Mouse (Mus musculus): Measurements from ENCODE around the gene Lypd4.
"Not testable (repeated sequence)": the region's sequence is repeated elsewhere in the genome, so short reads cannot be mapped to it uniquely, and the experiment has no call there.

Gene Lypd4

DNA sequence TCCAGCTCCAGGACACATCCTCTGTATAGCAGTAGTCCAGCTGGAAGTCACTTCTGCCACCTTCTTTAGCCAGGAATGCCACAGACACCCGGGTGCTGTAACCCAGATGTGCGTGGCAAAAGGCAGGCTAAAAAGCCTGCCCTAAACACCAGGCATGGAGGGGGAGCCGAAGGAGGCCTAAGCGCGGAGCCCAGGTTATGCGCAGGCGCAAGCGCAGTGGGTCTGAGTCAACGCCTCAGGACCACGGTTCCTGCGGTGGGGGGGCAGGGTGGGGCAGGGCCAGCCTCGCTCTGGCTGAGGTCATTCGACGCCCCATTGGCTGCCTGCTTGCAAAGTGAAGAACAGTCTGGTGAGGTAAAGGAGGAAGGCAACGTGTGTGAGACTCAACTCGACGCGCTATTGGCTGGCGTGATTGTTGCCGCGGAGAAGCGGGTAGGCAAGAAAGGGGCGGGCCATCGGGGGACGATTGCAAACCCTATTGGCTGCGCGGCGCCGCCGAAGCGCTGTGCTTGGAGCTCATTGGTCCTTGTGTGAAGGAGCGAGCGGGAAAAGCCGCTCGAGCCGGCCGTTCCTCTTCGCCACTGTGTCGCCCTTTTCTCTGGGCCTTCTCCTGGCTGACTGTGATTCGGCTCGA, at the start of gene Lypd4, which contains the start of gene Dmrtc2:
Gene Lypd4, minus strand, starts transcription at position 410 of the 634 bp plus-strand sequence.
Gene Dmrtc2, plus strand, starts transcription at position 526 of the 634 bp plus-strand sequence.
- DNase-seq: peak in 1 of 2 experiments; percentile 22

DNA sequence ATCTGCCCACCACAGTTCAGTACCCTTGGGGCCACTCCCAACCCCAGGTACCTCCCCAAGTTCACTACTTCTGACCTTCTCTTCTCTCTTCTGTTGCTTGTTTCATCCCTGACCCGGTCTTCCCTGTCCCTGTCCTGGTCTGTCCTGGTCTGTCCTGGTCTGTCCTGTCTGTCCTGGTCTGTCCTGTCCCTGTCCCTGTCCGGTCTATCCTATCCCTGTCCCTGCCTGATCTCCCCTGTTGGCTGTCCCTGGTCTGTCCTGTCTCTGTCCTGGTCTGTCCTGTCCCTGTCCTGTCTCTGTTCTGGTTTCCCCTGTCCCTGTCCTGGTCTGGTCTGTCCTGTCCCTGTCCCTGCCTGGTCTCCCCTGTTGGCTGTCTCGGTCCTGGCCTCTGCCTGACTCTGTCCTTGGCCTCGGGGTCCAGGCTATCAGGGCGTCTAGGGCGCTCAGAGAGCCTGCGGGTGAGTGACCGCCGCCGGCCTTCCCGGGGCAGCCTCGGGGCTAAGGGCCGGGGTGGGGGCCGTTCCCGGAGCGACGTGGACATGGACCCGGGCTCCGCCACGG, 49.1 kb upstream of the Lypd4 start:
- no peak for DNase-seq

DNA sequence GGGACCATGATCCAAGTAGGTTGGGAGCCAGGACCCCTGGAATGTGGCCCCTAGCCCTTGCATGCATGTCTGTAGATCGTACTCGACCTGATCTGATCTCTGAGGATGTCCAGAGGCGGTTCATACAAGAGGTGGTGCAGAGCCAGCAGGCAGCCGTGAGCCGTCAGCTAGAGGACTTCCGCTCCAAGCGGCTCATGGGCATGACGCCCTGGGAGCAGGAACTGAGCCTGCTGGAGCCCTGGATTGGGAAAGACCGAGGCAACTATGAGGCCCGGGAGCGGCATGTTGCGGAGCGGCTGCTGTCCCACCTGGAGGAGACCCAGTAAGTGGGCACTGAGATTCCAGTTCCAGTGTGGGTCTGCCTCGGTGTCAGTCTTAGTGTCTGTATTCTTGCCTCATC, 42.7 kb upstream of the Lypd4 start:
- DNase-seq: no peak

DNA sequence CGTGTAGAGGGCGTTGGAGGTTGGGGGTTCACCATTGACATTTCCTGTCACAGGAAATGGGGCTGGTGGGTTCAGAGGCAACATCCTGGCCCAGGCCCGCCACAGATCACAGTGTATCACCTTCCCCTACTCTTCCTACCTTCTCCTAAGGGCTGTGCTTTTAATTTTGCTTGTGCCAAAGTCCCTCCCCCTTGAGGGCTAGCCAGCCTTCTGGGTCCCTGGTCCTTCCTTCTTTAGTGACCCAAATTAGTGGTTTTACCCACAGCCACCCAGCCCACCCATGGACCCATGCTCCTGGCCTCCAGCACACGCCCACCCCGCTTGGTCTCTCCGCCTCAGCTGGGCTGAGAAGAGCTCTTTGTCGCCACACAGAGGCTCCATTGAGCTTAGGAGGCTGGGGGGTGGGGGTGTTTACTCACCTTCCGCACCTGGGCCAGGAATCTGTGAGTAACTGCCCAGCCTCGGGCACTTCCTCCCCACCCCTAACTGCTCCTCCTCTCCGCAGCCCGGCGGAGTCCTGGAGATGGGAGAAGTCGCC, 37.5 kb upstream of the Lypd4 start:
- peak; percentile 39 to 40 for DNase-seq

DNA sequence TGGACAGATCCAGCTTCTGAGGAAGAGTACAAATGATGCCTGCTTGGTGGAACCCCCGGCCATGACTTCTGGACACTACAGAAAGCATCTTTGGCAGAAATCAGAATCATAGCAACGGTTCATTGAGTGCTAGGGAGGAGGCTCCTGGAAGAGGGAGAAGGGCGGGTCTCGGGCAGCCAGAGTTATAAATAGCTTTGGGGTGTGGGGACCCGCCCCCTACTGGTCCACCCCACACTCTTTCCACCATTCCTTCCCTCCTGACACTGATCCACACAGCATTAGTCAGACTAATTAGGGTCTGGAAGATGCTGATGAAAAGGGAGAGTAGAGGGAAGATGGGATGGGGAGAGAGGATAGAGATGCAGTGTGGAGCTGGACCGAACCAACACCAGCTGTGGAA, 36.8 kb upstream of the Lypd4 start:
- no peak for DNase-seq

DNA sequence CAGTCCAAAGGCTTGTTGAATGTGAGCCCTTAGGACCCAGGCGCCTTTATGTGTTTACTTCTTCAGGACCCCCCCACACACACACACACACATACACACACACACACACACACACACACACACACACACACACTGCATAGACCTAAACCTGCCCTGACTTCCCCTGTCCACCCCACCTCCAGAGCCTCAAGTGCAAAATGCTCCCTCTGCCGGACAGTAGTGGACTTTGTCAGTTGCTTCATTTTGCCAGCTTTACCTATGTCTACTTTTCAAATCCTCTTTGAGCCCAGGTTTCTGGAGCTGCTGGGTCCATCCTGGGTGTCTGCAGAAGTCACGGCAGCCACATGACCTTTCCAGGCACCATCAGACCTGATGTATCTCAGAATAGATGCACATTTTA, 35.2 kb upstream of the Lypd4 start:
- DNase-seq: peak; percentile 73 to 83

DNA sequence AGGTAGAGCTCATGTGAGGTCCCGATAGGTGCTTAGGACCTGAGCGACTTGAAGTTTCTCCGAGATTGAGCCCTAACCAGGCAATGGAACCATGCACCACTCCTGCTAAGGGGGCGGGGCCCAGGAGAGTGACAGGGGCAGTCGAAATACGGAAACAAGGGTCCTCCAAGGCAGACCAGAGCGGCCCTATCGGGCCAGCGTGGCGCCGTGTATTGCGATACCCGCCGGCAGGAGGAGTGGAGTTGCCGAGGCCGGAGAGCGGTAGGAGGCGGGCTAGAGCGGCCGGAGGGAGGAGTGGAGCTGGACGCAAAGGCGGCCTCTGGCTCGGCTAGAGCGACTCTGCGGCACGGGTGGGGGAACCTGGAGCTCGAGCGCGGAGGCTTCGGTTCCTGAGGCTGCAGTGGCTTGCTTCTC, 34.3 kb upstream of the Lypd4 start:
- peak; percentile 98 to 99 for DNase-seq

DNA sequence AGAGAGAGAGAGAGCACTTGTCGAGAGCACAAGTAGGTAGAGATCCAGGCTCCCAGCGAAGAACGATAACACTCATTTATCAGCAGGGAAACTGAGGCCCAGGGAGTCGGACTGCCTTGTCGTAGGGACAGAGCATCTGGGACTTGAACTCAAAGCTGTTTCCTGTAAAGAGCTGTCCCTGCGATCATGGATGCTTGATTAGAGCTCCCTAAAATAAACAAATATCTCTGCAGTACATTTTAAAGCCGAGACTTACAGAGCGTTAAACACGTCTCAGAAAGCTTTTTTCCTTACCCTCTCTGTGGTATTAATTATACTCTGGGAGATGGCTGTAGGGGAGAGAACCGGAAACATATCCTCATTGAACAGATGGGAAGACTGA, 33.7 kb upstream of the Lypd4 start:
- DNase-seq: no peak

DNA sequence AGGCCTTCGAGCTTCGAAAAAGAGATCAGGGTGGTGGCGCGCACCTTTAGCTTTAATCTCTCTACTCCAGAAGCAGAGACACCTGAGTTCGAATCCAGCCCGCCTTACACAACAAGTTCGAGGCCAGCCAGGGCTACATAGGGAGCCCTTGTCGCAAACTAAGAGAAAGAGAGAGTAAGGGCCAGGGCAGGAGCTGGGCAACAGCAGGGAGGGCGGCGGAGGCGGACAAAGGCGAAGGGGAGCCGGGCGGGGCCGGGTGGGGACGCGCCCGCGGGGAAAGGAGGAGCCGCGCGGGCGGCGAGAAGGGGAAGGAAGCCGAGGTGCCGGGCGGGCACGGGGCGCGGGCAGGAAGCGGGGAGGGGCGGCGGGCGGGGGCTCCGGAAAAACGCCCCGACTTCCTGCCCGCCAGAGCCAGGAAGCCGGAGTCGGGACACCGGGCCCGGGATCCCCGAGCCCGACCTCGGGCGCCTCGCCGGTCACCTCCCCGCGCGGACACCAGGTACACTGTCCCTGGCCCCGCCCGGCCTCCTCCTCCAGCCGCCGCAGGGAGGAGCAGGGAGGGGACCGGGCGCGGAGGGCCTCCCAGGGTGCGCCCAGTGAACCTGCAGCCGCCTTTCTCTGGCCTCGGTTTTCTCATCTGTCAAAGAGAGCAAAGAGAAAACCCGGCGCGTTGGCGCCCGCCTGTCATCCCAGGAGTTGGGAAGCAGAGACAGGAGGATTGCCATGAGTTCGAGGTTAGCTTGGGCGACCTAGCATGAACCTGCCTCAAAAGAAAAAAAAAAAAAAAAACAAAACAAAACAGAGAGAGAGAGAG, 33.1 kb upstream of the Lypd4 start, which contains the start of gene Arhgef1:
Gene Arhgef1, plus strand, starts transcription at position 283 of the 814 bp plus-strand sequence.
- peak; percentile 76 to 83 for DNase-seq

DNA sequence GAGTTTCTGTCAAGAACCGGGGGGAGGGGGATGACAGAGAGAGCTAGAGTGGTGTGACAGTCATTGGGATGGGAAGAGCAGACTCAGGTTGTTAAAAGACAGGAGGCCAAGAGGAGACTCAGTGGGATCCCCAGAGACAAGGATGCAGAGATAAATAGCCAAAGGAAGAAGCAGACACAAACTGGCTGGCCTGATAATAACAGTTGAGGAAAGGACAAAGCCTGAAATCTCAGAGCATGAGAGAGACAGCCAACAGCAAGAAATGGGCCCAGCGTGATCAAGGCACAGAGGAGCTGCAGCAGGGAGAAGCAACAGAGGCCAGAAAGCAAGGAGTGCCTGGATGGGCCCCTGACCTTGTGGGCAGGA, 32.5 kb upstream of the Lypd4 start:
- DNase-seq: no peak

DNA sequence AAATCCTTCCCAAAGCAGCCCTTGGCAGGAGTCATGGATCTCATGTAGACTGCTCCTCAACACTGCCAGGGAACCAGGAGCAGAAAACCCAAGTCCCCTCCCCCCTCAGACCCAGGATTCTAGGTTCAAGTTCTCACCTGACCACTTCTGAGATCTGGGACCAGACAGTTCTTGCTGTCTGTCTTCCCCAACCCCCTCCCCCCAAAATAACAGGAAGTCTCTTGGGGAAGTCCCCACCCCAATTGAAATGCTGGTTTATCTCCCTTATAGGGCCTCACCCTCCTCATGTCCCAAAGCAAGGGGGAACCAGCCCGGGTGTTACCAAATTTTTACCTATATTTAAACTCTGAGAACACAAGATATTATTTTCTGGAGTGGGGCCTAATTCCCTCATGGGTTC, 32.1 kb upstream of the Lypd4 start:
- no peak for DNase-seq

DNA sequence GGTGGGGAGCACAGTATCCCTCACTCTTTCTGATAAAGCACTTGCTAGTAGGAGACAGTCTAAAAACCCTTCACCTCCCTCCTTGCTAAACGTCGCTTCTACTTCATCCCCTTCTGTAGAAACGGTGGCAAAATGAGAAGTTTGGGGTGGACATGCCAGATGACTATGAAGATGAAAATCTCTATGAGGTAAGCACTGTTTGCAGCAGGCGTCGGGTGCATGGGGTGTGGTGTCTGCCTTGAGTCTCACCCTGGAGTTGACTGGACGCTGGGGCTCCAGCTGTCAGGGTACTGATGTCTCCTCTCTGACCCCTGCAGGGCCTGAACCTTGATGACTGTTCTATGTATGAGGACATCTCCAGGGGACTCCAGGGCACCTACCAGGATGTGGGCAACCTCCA, 31.4 kb upstream of the Lypd4 start:
- no peak for DNase-seq

DNA sequence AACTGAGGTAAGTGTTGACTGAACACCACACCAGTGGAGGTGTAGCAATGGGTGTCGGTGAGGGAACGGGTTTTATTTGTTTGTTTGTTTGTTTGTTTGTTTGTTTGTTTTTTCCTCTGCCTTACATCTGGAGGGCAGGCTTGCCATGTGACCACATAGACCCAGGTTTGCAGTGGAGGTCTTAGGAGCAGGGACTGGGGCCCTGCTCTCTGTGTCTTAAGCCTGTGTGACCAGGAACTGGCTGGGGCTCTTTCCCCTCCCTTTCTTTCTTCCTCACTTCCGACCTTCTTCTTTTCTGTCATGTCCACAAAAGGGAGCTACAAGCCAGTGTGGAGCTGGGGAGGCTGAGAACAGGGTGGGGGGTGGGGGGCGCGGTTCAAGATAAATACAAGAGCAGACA, 28.2 kb upstream of the Lypd4 start:
- DNase-seq: no peak

DNA sequence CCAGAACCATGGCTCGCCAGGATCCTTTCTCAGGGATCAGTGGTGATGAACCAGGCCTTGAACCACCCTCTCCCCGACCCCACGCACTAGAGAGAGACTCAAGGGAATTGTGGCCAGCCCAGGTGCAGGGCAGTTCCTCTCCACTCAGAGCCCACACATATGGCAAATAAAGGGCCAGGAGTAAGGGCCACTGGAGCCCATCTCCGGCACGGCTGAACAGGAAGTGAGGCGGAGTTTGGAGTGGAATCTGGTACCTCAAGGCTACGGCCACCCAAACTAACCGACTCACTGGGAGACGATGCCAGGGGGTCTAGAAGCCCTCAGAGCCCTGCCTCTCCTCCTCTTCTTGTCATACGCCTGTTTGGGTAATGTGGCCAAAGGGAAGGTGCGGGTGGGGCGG, 27.5 kb upstream of the Lypd4 start, which contains the start of gene Cd79a:
Gene Cd79a, plus strand, starts transcription at position 158 of the 400 bp plus-strand sequence.
- DNase-seq: no peak

DNA sequence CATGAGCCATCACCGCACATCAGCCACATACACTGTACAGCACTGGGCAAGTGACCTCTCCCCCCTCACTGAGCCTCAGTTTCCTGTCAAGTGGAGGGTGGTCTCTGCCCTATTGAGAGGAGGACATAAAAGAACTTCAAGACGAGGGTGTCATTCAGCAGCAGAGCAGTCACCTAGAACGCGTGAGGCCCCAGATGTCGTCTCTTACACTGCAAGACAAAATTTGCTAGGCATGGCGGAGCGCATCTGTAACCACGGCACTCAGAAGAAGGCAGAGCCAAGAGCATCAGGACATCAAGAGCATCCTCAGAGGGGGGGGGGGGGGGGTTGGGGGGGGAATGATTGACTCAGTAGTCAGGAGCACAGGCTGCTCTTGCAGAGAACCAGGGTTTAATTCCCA, 26.5 kb upstream of the Lypd4 start:
- DNase-seq: no peak

DNA sequence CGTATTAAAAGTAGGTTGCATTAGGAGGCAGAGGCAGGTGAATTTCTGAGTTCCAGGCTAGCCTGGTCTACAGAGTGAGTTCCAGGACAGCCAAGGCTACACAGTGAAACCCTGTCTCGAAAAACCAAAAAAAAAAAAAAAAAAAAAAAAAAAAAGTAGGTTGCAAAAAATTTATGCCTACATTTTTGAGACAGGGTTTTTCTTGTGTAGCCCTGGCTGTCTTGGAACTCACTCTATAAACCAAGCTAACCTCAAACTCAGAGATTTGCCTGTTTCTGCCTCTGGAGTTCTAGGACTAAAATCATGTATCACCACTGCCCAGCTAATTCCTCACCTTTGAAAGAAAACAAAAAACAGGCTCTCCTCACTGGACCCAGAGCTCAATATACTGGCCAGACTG, 26.0 kb upstream of the Lypd4 start:
- not testable (repeated sequence) for DNase-seq

DNA sequence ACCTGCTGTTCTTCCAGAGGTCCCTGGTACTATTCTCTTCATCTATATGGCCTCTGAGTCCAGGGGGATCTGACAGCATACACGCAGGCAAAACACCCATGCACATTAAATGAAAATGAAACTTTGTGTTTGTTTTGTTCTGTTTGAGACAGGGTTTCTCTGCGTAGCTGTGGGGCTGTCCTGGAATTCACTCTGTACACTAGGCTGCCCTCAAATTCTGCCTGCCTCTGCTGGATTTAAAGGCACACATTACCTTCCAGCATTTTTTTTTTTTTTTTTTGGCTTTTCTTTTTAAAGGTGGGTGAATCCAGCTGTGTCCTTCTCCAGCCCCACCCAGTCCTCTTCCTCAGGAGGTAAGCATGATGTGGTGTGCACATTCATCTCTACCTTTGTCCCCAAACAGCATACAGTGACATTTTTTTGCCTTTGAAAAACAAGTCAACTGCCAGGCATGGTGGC, 22.4 kb upstream of the Lypd4 start:
- DNase-seq: no peak

DNA sequence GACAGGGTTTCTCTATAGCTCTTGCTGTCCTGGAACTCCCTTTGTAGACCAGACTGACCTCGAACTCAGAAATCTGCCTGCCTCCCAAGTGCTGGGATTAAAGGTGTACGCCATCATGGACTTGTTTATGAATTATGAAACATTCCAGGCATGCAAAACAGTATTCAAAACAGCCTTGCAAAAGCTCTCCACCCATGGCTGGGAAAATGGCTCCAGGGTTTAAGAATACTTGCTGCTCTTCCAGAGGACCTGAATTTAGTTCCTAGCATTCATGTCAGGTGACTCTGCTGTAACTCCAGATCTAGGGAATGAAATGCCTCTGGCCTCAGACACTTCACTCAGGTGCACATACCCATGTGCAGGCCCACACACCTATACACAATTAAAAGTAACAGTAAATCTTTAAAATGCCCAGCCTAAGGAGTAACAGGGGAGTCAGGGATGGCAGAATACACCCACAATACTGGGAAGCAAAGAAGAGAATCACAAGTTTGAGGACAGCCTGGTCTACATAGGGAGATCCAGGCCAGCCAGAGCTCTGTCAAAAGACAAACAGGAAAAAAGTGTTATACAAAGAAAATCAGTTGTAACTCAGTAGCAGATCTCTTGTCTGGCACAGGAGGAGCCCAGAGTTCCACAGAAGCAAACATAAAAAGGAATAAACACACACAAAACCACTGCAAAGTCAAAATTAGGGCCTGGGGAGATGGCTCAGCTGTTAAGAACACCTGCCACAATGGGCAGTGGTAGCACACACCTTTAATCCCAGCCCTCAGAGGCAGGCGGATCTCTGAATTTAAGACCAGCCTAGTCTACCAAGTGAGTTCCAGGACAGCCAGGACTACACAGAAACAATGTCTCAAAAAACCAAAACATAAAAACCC, 21.7 kb upstream of the Lypd4 start:
- DNase-seq: no peak

DNA sequence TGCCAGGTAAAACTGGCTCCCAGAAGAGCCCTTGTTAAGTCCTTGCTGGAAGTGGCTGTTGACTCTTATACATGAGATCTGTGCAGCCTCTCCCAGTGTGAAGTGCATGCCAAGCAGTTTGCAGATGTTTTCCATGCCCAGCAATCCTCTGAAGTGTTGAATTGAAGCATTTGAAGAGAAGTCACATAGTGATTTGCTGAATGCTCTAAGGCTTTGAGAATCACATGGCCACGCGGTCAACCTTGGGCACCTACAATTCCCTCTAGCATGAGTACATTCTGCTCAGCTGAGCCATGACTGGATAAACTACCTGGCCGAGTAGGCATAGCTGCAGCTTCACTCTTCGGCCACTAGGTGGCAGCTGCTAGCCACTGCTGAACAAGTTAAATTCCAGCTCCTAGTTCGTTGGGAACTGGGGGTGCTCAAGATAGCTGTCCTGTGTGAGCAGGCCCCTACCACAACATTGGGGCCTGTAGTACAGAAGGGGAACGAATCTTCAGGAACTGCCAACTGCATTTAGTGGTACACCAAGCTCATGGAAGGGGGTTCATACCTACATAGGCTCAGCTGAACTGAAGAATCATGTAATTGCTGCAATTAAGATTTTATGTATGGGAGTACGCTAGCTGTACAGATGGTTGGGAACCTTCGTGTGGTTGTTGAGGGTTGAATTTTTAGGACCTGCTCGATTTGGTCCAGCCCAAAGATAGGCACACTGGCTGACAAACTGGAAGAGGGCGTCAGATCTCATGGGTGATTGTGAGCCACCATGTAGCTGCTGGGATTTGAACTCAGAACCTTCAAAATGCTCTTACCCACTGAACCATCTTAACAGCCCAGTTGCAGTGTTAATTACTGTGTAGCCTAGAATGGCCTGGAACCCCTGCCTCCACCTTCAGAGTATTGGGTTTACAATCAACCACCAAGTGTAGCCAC, 20.8 kb upstream of the Lypd4 start:
- peak; percentile 78 to 83 for DNase-seq

DNA sequence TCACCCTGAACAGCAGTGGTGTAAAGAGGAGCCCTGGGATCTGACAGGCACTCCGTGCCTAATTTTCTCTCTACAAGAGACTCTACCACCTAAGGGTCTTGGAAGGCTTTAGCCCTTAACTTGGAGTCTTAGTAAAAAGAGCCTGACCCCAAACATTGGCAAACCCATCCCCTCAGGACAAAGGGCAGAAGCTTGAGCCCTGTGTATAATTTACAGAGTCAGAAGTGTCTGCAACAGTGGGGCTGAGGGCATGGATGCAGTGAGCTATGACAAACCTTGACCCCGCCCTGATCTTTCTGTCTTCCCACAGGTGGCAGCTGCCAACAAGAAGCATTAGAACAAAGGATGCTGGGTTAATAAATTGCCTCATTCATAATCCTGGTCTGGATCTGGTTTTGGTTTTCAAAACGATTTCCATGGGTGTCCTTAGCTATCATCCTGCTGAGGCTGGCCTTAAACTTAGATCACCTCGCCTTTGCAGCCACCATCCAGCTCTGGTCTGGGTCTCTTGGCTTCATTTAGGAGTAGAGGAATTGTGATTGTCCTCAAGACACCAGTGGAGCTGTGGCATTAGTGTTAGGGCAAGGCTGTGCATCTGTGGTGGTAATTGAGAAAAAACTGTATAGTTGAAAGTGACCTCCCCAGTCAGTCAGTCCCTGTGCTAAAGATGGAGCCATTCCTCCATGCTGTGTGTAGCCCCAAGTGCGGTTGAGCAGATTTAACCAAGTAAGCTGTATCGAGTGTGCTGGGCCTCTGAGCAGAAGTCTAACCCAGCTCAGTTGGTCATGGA, 19.9 kb upstream of the Lypd4 start:
- peak; percentile 57 to 73 for DNase-seq
